Mouse (Mus musculus): ENCODE measurements at regions not wholly inside any gene's neighbourhood (a gene's known extent, or its start where the extent isn't known, plus 50 kb on each side); places are given as distances from the start of the nearest gene placed in this dataset.

GRCm38 (mm10) chr15:70982719-70983118 lies 2851.6 kb upstream of the Gm6569 start:
- no peak for DNase-seq

DNA sequence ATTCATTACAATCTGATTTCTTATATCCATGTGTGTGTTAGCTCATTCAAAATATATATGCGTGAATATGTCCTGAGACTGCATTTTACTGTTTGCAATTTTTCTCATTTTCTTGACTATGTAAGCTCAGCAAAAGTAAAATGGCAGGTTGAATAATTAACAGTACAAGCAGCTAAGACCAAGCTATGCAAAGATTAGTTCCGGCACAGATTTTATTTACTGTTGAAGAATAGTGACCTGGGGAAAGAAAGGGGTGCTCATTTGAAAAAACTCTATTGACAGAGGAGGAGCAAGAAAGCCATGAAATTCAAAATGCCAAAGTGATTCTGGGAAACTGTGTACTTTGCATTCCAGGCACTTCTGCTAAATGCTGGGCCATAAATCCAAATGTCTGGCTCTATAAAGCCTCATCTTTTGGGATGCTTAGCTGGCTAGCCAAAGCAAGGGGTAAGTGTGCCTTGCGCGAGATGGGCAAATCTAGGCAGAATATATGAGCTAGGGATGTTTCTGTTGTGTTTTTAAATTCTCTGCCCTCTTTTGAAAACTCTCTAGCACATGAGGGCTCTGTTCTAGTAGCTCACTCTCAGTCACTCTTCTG lies 2846.3 kb upstream of the Gm6569 start:
- DNase-seq = no peak

- no peak for DNase-seq
Observed at GRCm38 (mm10) chr15:70993397-70993796, 2841.0 kb upstream of the Gm6569 start.

DNA sequence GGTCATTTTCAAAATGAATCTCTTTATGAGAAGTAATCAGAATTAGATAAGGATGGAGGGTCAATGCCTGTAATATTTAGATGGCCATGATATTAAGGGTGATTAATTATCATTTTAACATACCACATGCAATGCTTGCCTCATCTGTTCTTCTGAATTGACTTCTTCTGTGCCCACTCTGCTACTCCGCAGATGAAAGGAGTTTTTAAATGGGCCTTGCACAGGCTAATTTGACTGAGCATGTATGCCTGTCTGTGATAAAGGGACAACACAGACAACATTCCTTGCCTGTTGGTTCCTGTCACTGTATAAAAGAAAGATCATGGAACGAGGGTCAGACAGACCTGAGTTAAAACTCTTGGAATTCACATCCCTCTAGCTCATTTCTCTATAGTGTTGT lies 2824.0 kb upstream of the Gm6569 start:
- no peak for DNase-seq

DNA sequence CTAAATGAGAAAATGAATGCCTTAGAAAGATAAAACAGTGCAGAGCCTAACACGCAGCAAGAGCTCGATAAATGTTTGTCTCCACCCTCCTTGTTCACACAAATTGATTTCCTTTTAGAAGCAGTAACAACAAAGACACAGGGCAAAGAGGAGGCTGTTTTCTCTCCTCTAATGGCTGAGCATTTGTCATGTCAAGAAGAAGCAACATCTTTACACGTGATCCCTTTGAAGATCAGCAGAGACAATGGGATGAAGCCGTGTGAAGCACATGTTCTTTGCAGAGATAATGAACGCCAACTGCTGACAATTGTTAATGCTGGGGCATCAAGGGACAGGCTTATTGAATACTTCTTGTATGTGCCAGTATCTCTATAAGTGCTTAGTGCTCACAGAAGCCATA lies 2823.6 kb upstream of the Gm6569 start:
- no peak for DNase-seq

- DNase-seq = no peak
Observed at GRCm38 (mm10) chr15:71054251-71054852, 2780.0 kb upstream of the Gm6569 start.

DNA sequence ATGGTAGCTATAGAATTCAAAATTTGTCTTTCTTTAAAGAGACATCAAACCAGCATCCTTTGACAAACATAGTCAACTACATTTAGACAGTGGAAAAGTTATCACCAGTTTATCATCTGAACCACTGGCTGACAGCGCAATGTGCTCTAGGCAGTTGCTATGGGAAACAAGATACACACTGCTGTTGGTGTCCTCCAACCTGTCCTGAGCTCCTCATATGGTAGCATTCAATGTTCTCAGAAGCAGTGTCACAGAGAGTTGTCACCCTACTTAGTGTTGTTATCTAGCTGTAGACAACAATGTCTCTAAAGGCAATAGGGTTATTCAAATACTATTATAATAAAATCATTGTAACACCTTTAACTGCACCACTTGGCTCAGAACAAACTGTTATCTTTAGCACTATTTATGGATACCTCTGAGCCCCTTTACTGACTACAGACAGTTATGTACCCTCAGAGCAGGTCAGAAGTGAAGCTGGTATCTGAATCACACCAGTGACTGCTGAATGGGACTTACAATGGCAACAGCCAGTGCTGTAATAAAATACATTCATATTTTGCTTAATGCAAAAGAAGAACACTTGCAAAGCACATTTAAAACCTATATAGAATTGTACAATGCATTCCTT lies 2747.9 kb upstream of the Gm6569 start:
- DNase-seq = no peak

DNA sequence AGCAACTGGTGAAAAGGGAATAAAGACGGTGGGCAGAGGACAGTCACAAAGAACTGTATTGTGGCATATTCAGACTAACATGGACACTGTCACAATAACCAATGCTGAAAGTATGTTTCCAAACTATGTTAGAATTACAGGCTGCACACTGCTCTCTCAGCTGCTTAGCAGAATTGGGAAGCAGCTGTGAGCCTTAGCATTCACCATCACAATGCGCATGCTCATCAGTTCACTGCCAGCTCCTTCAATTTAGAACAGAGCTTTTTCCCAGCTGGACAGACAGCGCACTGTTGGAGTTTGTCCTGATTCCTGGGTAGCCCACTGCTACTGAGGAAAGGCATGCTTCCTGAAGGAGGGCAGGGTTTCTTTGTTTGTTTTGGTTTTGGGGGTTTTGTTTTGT lies 2735.2 kb upstream of the Gm6569 start:
- DNase-seq = no peak

- no peak for DNase-seq
Observed at GRCm38 (mm10) chr15:71129802-71130201, 2704.6 kb upstream of the Gm6569 start.

- DNase-seq = no peak
Observed at GRCm38 (mm10) chr15:71157680-71158079, 2676.7 kb upstream of the Gm6569 start.

DNA sequence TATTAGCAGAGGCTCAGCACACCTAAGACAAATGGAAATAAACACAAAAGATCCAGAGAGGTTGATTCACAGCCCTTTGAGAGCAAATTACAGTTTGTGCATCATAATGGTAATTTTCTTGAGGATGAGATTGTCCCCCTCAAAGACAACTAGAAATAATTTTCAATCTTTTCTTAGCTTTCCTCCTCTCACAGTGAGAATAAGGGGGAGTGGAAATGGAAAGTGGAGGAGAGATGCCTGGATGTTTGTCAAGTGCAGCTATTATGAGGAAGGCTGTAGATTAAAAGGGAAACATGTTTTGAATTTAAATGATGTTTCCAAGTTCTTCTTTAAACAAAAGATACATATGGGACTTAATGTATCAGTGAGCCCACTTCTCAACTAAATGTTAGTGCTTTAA lies 2672.3 kb upstream of the Gm6569 start:
- DNase-seq = no peak

- DNase-seq = peak; percentile 8
Observed at GRCm38 (mm10) chr15:71195011-71195739, 2639.2 kb upstream of the Gm6569 start.

GRCm38 (mm10) chr15:71240647-71241351 lies 2593.6 kb upstream of the Gm6569 start:
- DNase-seq = peak; percentile 79

DNA sequence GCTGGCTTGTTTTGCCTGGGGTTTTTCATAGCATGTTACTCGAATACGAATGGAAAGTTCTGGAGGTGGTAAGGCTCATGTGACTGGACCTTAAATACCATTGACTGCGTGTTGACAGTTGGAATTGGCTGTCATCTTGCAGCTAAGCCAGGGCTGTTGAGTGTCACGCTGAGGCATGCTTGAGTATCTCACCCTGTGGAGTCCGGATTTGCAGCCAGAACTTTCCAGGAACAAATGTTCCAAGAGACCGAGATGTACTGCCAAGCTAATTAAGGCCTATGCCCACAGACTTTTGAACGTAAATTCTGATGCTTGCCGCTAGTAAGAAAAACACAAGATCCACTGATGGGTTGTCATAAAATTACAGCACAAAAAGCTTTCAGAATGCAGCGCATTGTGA lies 2590.8 kb upstream of the Gm6569 start:
- DNase-seq = no peak

- DNase-seq = no peak
Observed at GRCm38 (mm10) chr15:71275876-71276565, 2558.3 kb upstream of the Gm6569 start.

DNA sequence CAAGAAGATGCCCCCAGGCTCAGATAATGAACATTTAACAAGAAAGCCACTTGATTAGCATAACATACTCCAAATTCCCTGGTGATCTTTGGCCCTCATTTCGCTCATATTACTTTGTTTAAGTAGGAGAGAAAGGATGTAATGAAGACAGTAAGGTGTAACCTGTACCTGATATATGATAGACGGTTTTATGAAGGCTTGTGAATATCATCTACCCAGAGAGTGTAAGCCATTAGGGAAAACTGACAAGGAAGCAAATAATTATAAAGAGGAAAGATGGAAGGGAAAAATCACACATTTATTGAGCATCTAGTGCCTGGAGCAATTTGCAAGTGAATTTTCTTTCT lies 2557.8 kb upstream of the Gm6569 start:
- no peak for DNase-seq

- no peak for DNase-seq
Observed at GRCm38 (mm10) chr15:71277388-71277787, 2557.0 kb upstream of the Gm6569 start.

DNA sequence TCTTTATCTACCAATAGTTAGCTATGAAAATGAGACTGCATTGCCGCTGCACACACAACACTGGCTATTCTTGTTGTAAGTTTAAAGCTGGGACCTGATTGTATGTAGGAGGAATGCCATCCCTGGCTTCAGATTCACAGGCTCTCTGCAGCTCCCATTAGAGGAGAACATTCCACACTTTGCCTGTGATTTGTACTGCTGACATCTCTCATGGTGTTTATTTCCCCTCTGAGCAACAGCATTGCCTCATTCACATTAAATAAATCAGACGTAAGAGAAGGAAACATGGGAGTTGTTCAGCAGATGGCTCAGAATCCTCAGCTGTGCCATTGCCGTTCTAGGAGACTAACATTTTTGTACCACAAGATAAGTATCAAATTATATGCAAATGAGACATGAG lies 2550.6 kb upstream of the Gm6569 start:
- no peak for DNase-seq

GRCm38 (mm10) chr15:71302541-71302940 lies 2531.8 kb upstream of the Gm6569 start:
- DNase-seq = no peak

GRCm38 (mm10) chr15:71310230-71310629 lies 2524.1 kb upstream of the Gm6569 start:
- peak; percentile 3 for DNase-seq

- DNase-seq = no peak
Observed at GRCm38 (mm10) chr15:71326596-71326995, 2507.8 kb upstream of the Gm6569 start.

- DNase-seq = no peak
Observed at GRCm38 (mm10) chr15:71358189-71358790, 2476.1 kb upstream of the Gm6569 start.

Measured in adrenal gland, postnatal 25 days (tissue).